22 mouse cellular contexts compared by ENCODE assay signal in genomic region chr11:12018604-12019003, GRCm38 (mm10). TPM values are rescaled to one million over a fixed set of nuclear protein-coding genes. Genes with fewer than 3 reads are reported as not detected.
DNase-seq lines count a peak whose midpoint lies in the region; ATAC-seq lines count a peak whose summit lies in the region.
"Had no signal": no experiment of that assay in that cellular context is flagged by ENCODE, and none has a peak within 500 bp of the region (broad histone marks: within the 10 kb centered on the region; RNA-seq: fewer than 3 reads in every experiment).

No protein-coding gene starts in this region.

- no peak; the same call in 1 of the 2 replicates for ATAC-seq in heart, embryonic 12.5 days (ENCODE audit: insufficient number of reproducible peaks, low FRiP score)
- peak; percentile 70 for ATAC-seq in heart, embryonic 15.5 days (replicated peaks; ENCODE audit: insufficient number of reproducible peaks, insufficient read depth, low FRiP score, low read depth)
- ATAC-seq in limb, embryonic 15.5 days (ENCODE audit: insufficient number of reproducible peaks, low FRiP score, low TSS enrichment, low read depth): 0 out of 2 replicates have a peak, but pooled peaks have one; percentile 23
- ATAC-seq: activated CD4-positive, CD25-positive, alpha-beta regulatory T cell, adult 4 months; forebrain, embryonic 16.5 days; hindbrain, postnatal 0 days; Patski had no signal

- peaks cover 39% of the 10 kb centered on the region for H3K36me3 ChIP-seq in heart, embryonic 12.5 days
- H3K36me3 ChIP-seq in heart, embryonic 15.5 days: peaks cover 16% of the 10 kb centered on the region
- peaks cover 29% of the 10 kb centered on the region for H3K36me3 ChIP-seq in limb, embryonic 15.5 days
- H3K36me3 ChIP-seq: hindbrain, embryonic 13.5 days had no signal

- H3K27ac ChIP-seq in heart, embryonic 12.5 days (ENCODE audit: poor library complexity, severe bottlenecking): 0 out of 2 replicates have a peak overlapping the region, but pooled peaks have one; percentile 24
- peak overlapping the region; percentile 64 for H3K27ac ChIP-seq in heart, embryonic 15.5 days
- no peak overlapping the region for H3K27ac ChIP-seq in limb, embryonic 15.5 days
- H3K27ac ChIP-seq: embryonic facial prominence, embryonic 13.5 days; forebrain, embryonic 12.5 days; hindbrain, embryonic 13.5 days; hindbrain, postnatal 0 days had no signal

- H3K27me3 ChIP-seq in heart, embryonic 12.5 days (replicated peaks): peaks cover 25% of the 10 kb centered on the region
- peaks cover 35% of the 10 kb centered on the region for H3K27me3 ChIP-seq in heart, embryonic 15.5 days
- H3K27me3 ChIP-seq in limb, embryonic 15.5 days: peaks cover 37% of the 10 kb centered on the region
- H3K27me3 ChIP-seq: CH12.LX, Patski had no signal

- 0 out of 2 replicates have a peak, but pooled peaks cover 2% of the 10 kb centered on the region for H3K9me3 ChIP-seq in heart, embryonic 12.5 days (replicated peaks)
- no peaks in the 10 kb centered on the region for H3K9me3 ChIP-seq in heart, embryonic 15.5 days (replicated peaks)
- no peaks in the 10 kb centered on the region for H3K9me3 ChIP-seq in limb, embryonic 15.5 days

- DNase-seq in heart, adult 18-20 months: peak; percentile 29 to 64
- no peak for DNase-seq in heart, postnatal 14 days
- DNase-seq in heart, postnatal 25 days (ENCODE audit: low spot score): no peak
- no peak for DNase-seq in layer of hippocampus, adult 9-10 months (ENCODE audit: low spot score)
- DNase-seq: adrenal gland, postnatal 14 days; cerebellum, adult 11-12 months; cerebellum, adult 9-10 months; cerebellum, postnatal 36 days; gastrocnemius, postnatal 25 days; kidney, adult 11 months; kidney, adult 9 months had no signal

- peaks cover 16% of the 10 kb centered on the region for H3K4me1 ChIP-seq in heart, embryonic 12.5 days (replicated peaks)
- H3K4me1 ChIP-seq in heart, embryonic 15.5 days (replicated peaks): peaks cover 24% of the 10 kb centered on the region
- no peaks in the 10 kb centered on the region for H3K4me1 ChIP-seq in limb, embryonic 15.5 days
- H3K4me1 ChIP-seq: embryonic facial prominence, embryonic 13.5 days; forebrain, embryonic 12.5 days; hindbrain, embryonic 13.5 days had no signal

- H3K9ac ChIP-seq in heart, embryonic 12.5 days: no peak overlapping the region
- no peak overlapping the region for H3K9ac ChIP-seq in heart, embryonic 15.5 days
- no peak overlapping the region for H3K9ac ChIP-seq in limb, embryonic 15.5 days
- H3K9ac ChIP-seq: embryonic facial prominence, embryonic 13.5 days; forebrain, embryonic 12.5 days; hindbrain, embryonic 13.5 days had no signal

- WGBS in heart, embryonic 12.5 days: 67% methylated on average over 4 of the region's 4 CpGs
- 48% methylated on average over 4 of the region's 4 CpGs for WGBS in heart, embryonic 15.5 days
- 81% methylated on average over 4 of the region's 4 CpGs for WGBS in limb, embryonic 15.5 days

- H3K4me2 ChIP-seq in heart, embryonic 12.5 days: no peak overlapping the region
- H3K4me2 ChIP-seq in heart, embryonic 15.5 days: peak overlapping the region; percentile 3; the same call in 1 of the 2 replicates
- H3K4me2 ChIP-seq in limb, embryonic 15.5 days: no peak overlapping the region
- H3K4me2 ChIP-seq: embryonic facial prominence, embryonic 13.5 days; forebrain, embryonic 12.5 days; hindbrain, embryonic 13.5 days had no signal

- no peak overlapping the region for H3K4me3 ChIP-seq in heart, embryonic 12.5 days
- no peak overlapping the region for H3K4me3 ChIP-seq in heart, embryonic 15.5 days
- H3K4me3 ChIP-seq in limb, embryonic 15.5 days: no peak overlapping the region
- H3K4me3 ChIP-seq: embryonic facial prominence, embryonic 13.5 days; forebrain, embryonic 12.5 days; hindbrain, embryonic 13.5 days had no signal

- intact Hi-C loops in heart, postnatal 14 days (cut with DNase I): loop anchor here (2.0 kb wide), 1 partner anchor 22 kb away; no protein-coding TSS in a partner anchor
- intact Hi-C loops in heart, postnatal 25 days (cut with DNase I): no loop called here

RNA-seq across cellular contexts. Expression of gene Grb10, which starts 19.9 kb away (rescaled TPM):
- total RNA-seq in heart, adult 18-20 months (2021): 10 to 100 TPM; 55.7 to 65.7 TPM
- total RNA-seq in heart, postnatal 14 days (2021): 100 to 1,000 TPM; 138 to 163 TPM
- polyA plus RNA-seq in heart, embryonic 12.5 days (2016; fragmentation: Nextera tagmentation; extraction: Ambion mirVana): 817 and 830 TPM in 2 replicates
- total RNA-seq in heart, postnatal 25 days (2021): 100 to 1,000 TPM; 103 to 108 TPM
- polyA plus RNA-seq in heart, embryonic 15.5 days (2015; fragmentation: Nextera tagmentation; extraction: Ambion mirVana): 503 and 529 TPM in 2 replicates
- 434 and 451 TPM in 2 replicates for polyA plus RNA-seq in limb, embryonic 15.5 days (2015; fragmentation: Nextera tagmentation; extraction: Ambion mirVana)
- polyA plus RNA-seq: activated CD4-positive, CD25-positive, alpha-beta regulatory T cell, adult 4 months had no signal

Comparison
In these comparisons a context has a peak if more than half of its experiments do, and no peak if none do; other contexts are left out.
1. DNase-seq: peak in heart, adult 18-20 months (2 of 2); none in heart, postnatal 14 days (0 of 2), heart, postnatal 25 days (single experiment) and layer of hippocampus, adult 9-10 months (single experiment).